Mouse (Mus musculus) urinary bladder, postnatal 36 days (tissue): ENCODE measurements at regions not wholly inside any gene's neighbourhood (a gene's known extent, or its start where the extent isn't known, plus 50 kb on each side); places are given as distances from the start of the nearest gene placed in this dataset.
"Not testable (repeated sequence)": the region's sequence is repeated elsewhere in the genome, so short reads cannot be mapped to it uniquely, and the experiment has no call there.

ENCODE experiments used
- DNase-seq, 2 experiments: peaks; one replicate each; pipeline ENCODE4 v3.0.0; 2022; ENCODE audit warnings: low spot score in 2 of 2, mixed read lengths in 1 of 2

- DNase-seq = peak in 1 of 2 experiments; percentile 6
Measured at GRCm38 (mm10) chr17:49278973-49279727, 149.0 kb upstream of the Mocs1 start.

GRCm38 (mm10) chr17:49281344-49281743 lies 146.8 kb upstream of the Mocs1 start:
- DNase-seq = no peak

- DNase-seq = no peak
Measured at GRCm38 (mm10) chr17:49282498-49282897, 145.7 kb upstream of the Mocs1 start.

- no peak for DNase-seq
Measured at GRCm38 (mm10) chr17:49283491-49283890, 144.7 kb upstream of the Mocs1 start.

- DNase-seq = no peak
Measured at GRCm38 (mm10) chr17:49291636-49292035, 136.5 kb upstream of the Mocs1 start.

GRCm38 (mm10) chr17:49304461-49304860 lies 123.7 kb upstream of the Mocs1 start:
- no peak for DNase-seq

GRCm38 (mm10) chr17:49305116-49305515 lies 123.0 kb upstream of the Mocs1 start:
- DNase-seq = no peak

- DNase-seq = no peak
Measured at GRCm38 (mm10) chr17:49309079-49309478, 119.1 kb upstream of the Mocs1 start.

GRCm38 (mm10) chr17:49314196-49314595 lies 114.0 kb upstream of the Mocs1 start:
- DNase-seq = no peak

GRCm38 (mm10) chr17:49327524-49327923 lies 100.6 kb upstream of the Mocs1 start:
- DNase-seq = no peak

- DNase-seq = no peak
Measured at GRCm38 (mm10) chr17:49335318-49335717, 92.8 kb upstream of the Mocs1 start.

GRCm38 (mm10) chr17:49337881-49338280 lies 90.3 kb upstream of the Mocs1 start:
- DNase-seq = no peak

- DNase-seq = no peak
Measured at GRCm38 (mm10) chr17:49342636-49343035, 85.5 kb upstream of the Mocs1 start.

GRCm38 (mm10) chr17:49346701-49347100 lies 81.5 kb upstream of the Mocs1 start:
- no peak for DNase-seq

GRCm38 (mm10) chr17:49349328-49349727 lies 78.8 kb upstream of the Mocs1 start:
- DNase-seq = no peak

GRCm38 (mm10) chr17:49359212-49359611 lies 69.0 kb upstream of the Mocs1 start:
- DNase-seq = no peak

GRCm38 (mm10) chr17:49360251-49360650 lies 67.9 kb upstream of the Mocs1 start:
- not testable (repeated sequence) for DNase-seq

- DNase-seq = no peak
Measured at GRCm38 (mm10) chr17:49367791-49368190, 60.4 kb upstream of the Mocs1 start.

- no peak for DNase-seq
Measured at GRCm38 (mm10) chr17:49368476-49369269, 59.5 kb upstream of the Mocs1 start.

- no peak for DNase-seq
Measured at GRCm38 (mm10) chr17:49377626-49378025, 50.5 kb upstream of the Mocs1 start.
